Mouse (Mus musculus) right cerebral cortex, postnatal 36 days (tissue): ENCODE results near the gene Isoc2a.
"Not testable (repeated sequence)": the region's sequence is repeated elsewhere in the genome, so short reads cannot be mapped to it uniquely, and the experiment has no call there.

ENCODE experiments used
- DNase-seq, 2 experiments: peaks; one replicate each; pipeline ENCODE4 v3.0.0; 2022; ENCODE audit warnings: low spot score in 2 of 2, mixed read lengths in 1 of 2

Gene Isoc2a

DNA sequence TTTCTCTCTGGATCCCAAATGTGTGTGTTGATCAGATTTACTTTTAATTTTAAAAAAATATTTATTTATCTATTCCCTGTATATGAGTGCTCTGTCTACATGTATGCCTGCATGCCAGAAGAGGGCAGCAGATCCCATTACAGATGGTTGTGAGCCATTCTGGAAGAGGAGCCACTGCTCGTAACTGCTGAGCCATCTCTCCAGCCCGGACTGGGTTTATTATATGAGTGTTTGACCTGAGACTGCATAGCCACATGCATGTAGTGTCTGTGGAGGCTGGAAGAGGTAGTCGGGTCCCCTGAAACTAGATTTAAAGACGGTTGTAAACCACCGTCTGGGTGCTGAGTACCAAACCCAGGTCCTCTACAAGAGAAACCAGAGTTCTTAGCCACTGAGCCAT, 11.9 kb upstream of the Isoc2a start:
- no peak for DNase-seq

DNA sequence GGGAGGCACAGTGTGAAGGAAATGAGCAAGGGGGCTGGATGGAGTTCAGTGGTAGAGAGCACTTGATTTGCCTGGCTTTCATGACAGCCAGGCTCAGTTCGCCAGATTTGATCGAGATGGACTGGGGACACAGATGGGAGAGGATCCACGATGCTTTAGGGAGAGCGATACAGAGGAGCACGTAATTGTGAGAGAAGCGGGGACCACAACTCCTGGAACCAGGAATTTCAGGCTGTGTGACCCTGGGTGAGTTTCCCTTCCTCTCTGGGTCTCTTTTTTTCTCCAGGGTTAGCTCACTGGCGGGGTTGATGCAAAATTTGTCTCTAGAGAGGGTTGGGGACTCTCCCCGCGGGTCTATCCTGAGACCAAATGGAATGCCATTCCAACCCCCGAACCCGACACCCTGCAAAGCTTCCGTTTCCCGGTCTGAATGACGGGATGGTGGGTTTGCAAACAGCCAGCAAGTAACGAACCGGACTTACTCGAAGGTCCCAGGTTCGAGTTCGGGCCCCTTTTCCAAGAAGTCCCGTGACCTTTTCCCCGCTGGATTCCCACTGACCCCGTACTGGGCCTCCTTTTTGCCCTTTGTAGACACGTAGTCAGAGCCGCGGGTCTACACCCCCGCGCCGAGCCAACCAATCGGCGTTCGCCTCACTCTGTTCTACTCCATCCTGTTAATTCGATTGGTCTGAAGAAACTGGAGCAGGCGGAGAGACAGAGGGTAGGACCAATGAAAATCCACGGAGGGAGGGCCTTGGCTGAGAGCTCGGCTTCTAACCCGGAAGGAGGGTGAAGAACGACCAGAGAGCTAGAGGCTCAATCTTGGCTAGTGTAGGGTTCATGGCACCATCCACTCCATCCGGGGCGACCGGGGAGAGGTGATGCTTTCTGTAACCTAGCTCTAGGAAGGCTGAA, 11.1 kb upstream of the Isoc2a start:
- peak; percentile 93 to 95 for DNase-seq

DNA sequence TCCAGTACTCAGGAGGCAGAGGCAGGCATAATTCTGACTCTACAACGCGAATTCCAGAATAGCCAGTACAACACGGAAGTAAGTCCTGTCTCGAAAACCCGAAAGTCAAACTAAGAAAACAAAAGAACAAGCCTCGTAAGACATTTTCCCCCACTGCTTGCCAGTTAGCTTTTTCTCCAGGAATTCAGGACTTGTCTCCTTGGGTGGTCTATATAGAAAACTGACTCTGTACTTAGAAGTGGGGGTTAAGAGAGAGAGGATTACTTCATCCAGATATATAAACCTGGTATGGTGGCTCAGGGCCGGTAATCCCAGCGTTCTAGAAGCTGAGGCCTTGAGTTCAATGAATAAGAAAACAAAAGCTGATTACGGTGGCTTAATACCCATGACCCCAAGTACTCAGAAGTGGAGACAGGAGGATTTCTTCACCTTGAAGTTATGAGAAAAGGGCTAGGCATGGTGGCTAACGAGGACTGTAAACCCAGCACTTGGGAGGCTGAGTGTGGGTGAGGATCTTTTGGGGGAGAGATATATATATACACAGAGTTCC, 10.2 kb upstream of the Isoc2a start:
- no peak for DNase-seq

DNA sequence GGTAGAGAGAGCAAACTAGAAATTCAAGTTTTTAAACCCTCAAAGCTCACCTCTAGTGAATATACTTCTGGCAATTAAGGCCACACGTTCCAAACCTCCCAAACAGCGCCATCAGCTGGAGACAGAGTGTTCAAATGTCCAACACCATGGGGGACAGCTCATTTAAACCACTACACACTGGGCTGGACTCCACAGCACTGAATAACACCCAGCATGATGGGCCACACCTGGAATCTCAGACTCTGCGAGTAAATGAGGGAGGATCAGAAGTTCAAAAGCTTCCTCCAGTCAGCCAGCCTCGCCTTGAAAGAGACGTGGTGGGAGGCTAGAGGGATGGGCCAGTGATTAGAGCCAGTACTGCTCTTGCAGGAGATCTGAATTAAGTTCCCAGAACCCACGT, 6.8 kb upstream of the Isoc2a start, which contains the start of gene Isoc2b:
TSS of gene Isoc2b (minus strand) at position 126 of the 400 bp plus-strand sequence.
- DNase-seq: no peak

DNA sequence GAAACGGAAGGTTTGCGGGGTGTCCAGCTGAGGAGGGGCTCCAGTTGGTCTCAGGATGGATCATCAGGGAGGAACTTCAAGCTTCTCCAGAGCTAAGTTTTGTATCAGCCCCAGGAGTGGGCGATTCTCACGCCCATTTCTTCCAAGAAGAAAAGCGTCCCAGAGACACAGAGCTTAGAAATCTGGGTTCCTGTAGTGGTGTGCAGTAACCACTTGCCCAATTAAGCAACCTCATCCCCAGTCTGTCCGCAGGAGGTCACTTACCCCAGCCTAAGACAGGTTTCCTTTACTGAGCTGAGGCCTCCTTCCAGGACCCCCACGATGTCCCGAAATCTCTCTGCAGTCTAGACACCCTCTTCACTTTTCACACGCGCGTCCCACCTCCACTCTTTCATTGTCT, 273 bp downstream of the Isoc2a start:
- DNase-seq: no peak

DNA sequence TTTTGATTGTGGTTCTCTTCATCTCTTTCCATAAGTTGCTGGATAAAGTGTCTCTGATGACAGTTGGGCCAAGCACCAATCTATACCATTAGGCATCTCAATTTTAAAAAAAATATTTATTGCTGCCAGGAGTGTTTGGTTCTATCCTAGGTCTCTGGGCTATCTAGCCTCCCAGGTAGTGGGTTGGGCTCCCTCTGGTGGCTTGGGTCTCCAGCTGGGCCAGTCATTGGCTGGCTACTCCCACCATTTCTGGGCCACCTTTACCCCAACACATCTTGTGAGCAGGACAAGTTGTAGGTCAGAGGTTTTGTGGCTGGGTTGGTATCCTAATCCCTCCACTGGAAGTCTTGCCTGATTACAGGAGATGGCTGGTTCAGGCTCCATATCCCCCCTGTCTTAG, 1.2 kb downstream of the Isoc2a start:
- DNase-seq: no peak

DNA sequence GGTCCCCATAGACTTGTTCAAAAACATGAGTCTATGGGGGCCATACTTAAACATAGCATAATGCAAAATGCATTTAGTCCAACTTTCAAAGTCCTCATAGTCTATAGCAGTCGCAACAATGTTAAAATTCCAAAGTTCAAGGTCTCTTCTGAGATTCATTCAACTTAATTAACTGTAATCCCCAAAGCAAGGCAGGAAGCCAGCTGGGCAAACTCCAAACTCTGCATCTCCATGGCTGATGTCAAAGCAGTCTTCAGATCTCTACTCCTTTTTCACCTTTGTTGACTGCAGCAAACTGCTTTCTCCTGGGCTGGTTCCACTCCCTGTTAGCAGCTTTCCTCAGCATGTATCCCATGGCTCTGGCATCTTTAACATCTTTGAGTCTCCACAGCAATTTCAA, 2.1 kb downstream of the Isoc2a start:
- DNase-seq: not testable (repeated sequence)

DNA sequence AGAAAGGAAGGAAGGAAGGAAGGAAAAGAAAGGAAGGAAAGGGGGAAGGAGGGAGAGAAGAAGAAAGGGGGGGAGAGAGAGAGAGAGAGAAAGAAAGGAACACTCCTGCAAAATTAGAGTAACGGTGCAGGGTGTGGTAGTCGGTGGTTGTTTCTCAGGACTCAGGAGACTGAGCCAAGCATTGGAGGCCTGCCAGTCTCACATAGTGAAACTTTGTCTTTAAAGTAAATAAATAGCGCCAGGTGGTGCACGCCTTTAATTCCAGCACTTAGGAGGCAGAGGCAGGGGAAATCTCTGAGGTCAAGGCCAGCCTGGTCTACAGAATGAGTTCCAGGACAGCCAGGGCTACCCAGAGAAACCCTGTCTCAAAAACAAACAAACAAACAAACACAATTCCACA, 9.7 kb downstream of the Isoc2a start:
- no peak for DNase-seq

DNA sequence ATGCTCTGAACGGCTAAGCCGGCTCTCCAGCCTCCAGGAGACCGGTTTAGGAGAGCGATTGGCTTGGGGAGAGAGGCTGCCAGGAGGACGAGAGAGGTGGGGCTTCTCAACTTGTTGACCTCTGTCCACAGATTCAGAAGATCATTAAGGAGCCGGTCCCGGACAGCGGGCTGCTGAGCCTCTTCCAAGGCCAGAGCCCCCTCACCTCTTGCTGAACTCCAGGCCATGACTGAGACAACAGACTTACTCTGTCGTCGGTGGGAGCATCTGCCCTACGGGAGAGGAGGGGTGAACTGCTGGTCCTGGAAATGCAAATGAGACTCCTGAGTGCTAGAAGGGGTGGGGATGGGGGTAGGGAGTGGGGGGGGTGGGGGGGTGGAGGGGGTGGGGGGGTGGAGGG, 18.2 kb downstream of the Isoc2a start:
- DNase-seq: no peak

DNA sequence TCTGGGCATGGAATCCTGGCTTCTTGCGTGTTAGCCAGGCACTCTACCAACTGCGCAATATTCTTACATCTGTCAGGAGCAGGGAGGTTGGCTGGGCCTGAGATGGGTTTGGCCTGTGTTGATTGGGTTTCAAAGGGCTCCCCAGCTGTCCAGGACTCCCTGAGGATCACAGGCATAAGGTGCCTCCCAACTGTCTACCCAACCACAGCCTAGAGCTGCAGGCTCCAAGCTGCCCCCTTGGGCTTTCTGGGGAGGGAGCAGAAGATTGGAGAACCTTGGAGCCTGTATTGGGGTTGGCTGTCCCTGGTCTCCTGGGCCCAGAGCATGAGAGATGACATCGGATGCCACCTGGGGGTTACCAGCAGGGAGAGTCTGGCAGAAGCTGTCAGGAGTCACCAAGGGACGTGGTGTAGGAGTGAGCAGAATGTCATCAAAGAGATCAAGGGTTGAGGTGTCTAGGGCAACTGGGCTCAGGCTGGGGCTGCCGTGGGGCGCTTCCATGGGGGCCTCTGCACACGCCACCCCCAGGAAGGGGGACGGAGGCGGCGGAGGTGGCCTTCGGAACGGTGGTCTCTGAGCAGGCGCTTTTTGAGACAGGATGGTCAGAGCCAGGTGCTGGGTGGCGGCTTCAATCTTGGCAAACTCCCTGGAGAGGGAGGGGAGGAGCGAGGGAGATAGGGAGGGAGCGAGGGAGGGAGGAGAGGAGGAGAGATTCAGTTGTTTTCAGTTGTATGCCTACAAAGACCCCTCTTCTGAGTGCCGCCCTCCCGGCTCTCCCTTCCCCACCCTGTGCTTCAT, 22.1 kb downstream of the Isoc2a start:
- no peak for DNase-seq

DNA sequence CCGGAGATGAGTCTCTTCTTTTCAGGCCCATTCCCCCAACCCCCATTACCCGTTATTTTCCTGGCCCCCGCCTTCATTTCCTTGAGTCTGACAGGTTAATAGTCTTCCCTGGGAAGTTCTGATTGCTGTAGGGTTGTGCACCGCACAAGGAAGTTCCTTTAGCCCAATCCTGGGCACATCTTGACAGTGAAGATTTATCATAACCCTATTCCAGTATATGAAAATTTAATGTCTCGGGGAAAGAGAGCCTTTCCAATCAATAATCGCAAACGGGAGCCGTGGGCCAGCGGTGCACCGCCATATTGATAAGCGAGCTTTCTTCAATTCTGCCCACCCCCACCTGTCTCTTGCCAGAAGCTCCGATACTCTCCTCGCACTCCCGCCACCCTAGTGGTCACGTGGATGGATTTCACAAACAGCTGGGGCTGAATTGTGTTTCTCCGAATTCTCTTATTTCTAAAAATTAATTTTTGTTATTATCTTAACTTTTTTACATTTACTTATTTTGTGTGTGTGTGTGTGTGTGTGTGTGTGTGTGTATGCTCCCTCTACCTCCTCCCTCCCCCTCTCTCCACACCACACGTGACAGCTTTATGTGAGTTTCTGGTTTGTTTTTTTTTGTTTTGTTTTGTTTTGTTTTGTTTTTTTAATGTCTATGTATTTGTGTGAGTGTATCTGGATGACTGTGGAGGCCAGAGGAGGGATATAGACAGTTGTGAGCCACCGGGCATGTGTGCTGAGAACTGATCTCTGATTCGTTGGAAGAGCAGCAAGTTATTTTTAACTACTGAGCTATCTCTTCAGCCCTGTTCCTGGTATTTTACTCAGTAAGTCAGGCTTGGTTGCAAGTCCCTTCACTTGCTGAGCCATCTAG, 22.9 kb downstream of the Isoc2a start:
- no peak for DNase-seq

DNA sequence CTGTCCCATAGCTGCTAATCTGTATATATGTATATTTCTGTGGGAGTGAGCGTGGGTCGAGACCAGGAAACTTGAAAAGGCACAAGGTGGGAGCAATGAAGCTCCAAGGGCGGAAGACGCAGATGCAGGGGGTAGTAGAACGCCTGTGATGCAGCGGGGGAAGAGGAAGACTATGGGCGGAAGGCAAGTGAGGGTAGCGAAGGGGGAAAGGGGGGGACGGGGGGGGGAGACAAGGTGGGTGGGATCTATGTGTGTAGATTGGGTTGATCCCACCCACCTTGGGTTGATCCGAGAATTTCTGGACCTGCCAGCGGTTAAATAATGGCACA, 23.5 kb downstream of the Isoc2a start:
- no peak for DNase-seq

DNA sequence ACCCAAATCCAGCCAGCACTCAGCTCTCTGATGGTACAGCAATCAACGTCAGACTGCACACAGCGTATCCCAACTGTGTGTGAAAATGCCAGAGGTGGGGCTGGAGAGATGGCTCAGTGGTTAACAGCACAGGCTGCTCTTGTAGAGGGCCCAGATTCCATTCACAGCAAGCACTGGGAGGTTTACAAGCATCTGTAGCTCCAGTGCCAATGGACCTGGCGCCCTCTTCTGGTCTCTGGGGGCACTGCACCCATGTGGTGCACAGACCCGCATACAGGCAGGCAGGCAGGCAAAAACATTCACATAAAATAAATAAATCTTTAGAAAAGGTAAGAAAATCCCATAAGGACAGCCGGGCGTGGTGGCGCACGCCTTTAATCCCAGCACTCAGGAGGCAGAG, 24.2 kb downstream of the Isoc2a start:
- no peak for DNase-seq

DNA sequence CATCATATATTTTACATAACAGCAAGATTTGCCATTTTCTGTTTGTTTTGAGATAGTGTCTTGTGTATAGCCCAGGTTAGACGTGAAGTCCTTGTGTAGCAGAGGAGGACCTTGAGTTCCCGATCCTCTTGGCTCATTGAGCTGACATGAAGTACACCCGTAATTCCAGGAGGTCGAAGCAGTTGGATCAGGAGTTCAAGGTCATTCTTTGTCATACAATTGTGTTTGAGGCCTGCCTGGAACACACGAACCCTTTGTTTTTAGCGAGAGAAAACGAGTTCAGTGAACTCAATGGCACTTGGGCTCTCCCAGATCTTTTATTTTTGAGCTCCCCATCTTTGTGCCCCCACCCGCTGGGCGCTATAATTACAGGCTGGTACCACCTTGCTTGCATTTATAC, 25.5 kb downstream of the Isoc2a start:
- no peak for DNase-seq

DNA sequence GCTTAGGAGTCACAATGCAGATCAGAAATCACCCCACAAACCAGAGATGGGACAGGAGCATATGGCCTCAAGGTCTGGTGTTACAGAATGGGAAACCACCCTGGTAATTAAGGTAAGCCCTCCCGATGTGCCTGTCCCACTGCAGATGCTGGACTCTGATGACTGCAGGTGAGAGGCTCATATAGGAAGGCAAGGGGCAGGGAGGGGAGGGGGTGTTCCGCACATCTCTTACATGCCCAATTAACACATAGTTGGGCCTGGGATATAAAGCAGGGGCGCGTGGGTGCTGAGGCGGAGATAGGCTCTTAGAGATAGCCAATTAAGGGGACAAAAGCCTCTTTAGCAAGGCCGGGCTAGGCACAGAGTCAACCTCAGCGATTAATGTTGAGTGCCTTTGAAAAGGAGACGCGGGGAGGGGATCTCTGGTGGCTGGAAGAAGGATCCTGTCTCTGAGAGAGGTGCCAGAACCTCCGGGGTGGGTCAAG, 29.6 kb downstream of the Isoc2a start, which contains the start of gene Gm36210:
TSS of gene Gm36210 (minus strand) at position 51 of the 485 bp plus-strand sequence.
- no peak for DNase-seq

DNA sequence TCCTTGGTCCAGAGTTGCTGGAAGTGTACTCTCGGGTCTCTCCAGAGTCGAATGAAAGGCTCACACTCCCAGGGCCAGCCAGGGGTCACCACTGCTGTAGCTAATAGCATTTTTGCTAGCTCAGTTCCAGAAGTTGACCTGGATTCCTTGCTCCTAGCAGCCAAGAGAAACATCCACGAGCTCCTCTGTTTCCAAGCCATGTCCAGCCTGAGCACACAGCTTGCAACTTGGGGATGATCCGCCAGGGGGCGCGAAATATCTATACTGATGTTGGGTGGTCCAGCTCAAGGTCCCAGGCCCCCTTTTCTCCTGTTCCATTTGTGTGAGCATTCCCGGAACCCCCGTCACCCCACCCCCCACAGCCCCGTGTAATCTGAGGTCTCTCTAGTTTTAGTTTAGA, 34.6 kb downstream of the Isoc2a start:
- DNase-seq: no peak

DNA sequence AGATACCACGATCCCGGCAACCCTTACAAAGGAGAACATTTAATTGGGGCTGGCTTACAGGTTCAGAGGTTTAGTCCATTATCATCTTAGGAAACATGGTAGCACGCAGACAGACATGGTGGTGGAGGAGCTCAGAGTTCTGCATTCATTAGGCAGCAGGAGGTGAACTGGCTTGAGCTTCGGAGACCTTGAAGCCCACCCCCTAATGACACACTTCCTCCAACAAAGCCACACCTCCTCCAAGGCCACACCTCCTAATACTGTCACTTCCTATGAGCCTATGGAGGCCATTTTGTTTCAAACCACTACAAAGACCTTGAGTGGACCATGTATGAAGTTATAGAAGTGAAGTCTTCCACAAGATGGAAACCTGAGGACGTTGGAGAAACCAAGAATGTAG, 35.3 kb downstream of the Isoc2a start:
- no peak for DNase-seq

DNA sequence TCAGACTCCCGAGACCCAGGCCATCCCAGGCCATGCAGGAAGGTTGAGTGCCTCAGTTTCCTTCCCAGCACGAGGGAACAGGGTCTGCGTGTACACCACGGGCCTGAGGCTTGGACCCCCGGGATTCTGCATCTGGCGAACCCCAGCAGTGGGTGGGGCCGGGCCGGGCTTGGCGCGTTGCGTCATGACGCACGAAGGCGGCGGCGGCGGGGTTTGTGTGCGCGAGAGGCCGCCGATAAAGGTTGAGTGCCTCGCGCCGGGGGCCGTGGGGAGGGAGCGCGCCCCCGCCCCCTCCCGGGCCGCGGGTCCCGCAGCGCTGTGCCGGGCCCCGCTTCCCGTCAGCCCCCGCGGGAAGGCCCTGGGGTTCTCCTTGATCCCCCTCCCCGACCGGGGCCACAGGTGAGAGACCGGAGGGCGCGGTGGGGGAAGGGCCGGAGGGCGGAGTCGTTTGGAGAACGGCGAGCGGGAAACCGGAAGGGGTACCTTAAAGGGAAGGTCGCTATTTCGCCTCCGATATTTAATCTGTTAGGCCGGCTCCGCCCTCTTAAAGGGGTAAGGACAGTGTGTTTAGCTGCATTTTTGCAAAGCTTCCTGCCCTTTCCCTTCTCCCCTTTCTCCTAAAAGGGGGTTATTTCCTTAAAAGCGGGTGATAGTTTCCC, 38.2 kb downstream of the Isoc2a start, which contains the start of gene Zfp628:
TSS of gene Zfp628 (plus strand) at position 211 of the 659 bp plus-strand sequence.
- DNase-seq: peak; percentile 89 to 92

DNA sequence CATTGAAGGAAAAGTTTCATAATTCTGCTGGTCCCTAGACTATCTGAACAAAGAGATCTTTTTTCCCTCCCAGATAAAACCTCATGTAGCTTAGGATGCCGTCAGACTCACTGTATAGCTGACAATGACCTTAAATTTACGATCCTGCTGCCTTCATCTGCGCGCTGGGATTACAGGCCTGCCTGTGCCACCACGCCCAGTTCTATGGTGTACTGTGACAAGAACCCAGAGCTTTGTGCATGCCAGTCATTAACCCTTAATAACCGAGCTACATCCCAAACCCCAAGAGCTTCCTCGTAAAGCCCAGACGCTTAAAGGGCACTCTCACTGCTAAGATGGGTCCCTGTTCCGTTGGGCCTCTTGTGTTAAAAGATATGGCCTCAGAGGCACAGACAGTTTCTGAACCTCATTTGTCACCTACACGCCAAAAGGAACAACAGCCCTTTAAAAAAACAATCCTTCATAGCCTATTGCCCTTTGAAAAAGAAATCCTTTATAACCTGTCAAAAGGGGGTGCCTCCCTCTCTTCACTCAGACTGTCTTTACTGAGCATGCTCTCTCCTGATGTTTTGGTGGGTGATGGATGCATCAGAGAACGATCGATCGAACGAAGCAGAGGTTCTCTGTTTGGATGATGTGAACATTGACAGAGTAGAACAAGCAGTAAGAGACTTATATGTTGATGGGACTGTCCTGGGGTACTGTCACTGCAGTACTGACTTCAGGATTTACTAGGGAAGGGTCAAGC, 38.9 kb downstream of the Isoc2a start:
- DNase-seq: no peak

DNA sequence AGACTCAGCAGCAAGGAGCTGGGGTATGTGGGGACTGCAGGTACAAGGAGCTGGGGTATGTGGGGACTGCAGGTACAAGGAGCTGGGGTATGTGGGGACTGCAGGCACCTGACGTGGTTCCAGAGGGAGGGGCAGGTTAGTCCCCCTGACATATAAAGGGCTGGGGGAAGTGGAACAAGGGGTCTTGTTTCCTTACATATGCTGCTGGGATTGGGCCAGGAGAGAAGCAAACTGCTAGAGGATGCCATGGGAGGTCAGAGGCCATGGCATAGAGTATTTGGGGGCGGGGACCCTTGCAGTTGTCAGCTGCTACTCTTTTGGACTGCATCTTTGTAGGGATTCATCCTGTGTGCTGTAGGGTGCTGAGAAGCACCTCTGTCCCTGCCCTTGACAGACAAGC, 40.5 kb downstream of the Isoc2a start:
- DNase-seq: no peak
